Mouse (Mus musculus) skeletal muscle tissue, adult 2 months (tissue): ENCODE results near the gene Eftud2.

ENCODE experiments used
- DNase-seq: peaks from one replicate; pipeline ENCODE4 v3.0.0-alpha.2; 2012; ENCODE audit warnings: low read depth, low spot score

Eftud2 gene

GRCm38 (mm10) chr11:102819021-102819782, 61.6 kb downstream of the Eftud2 start, which contains the start of gene Gjc1:
Gjc1 (minus strand) TSS chr11:102819700.
- DNase-seq, result no peak

GRCm38 (mm10) chr11:102818121-102819020, 62.4 kb downstream of the Eftud2 start:
- no peak for DNase-seq

- DNase-seq, result no peak
Observed at GRCm38 (mm10) chr11:102814881-102815280, 65.9 kb downstream of the Eftud2 start.

GRCm38 (mm10) chr11:102810721-102811485, 69.9 kb downstream of the Eftud2 start:
- no peak for DNase-seq

GRCm38 (mm10) chr11:102808246-102808645, 72.5 kb downstream of the Eftud2 start:
- no peak for DNase-seq

GRCm38 (mm10) chr11:102803453-102803852, 77.3 kb downstream of the Eftud2 start:
- no peak for DNase-seq

- no peak for DNase-seq
Observed at GRCm38 (mm10) chr11:102794157-102794556, 86.6 kb downstream of the Eftud2 start.

GRCm38 (mm10) chr11:102791682-102792445, 88.9 kb downstream of the Eftud2 start:
- DNase-seq, result peak; percentile 83
